Mouse (Mus musculus): ENCODE measurements around the gene Rnls. TPM values are rescaled to one million over a fixed set of nuclear protein-coding genes. Genes with fewer than 3 reads are reported as not detected.

The Rnls gene
- polyA plus RNA-seq, 2 experiments, result 0.22 to 1.2 TPM

- no peak for TF ChIP-seq EP300 (IDR thresholded peaks at IDR 0.05; ENCODE audit: low read depth)
- no peak for TF ChIP-seq CTCF (IDR thresholded peaks at IDR 0.05; ENCODE audit: low read depth)
- H3K4me3 ChIP-seq (ENCODE audit: insufficient read depth in 1 of 2, low read depth in 2 of 2, low read length in 2 of 2), result no peak overlapping the region
- H3K27ac ChIP-seq, result no peak overlapping the region
- H3K9me3 ChIP-seq (ENCODE audit: control insufficient read depth, low read length), result no peaks in the 10 kb centered on the region
- no peaks in the 10 kb centered on the region for H3K4me1 ChIP-seq (replicated peaks; ENCODE audit: control insufficient read depth in 2 of 2, insufficient read depth in 2 of 2, low read length in 1 of 2)
- WGBS (ENCODE audit: insufficient replicate concordance), result 68% methylated on average over 1 of the region's 1 CpGs
- H3K9ac ChIP-seq (replicated peaks), result no peak overlapping the region
- ATAC-seq (ENCODE audit: insufficient read depth), result no peak
- H3K4me2 ChIP-seq (ENCODE audit: low read depth), result no peak overlapping the region
- DNase-seq (ENCODE audit: low read depth in 3 of 3, low spot score in 3 of 3), result no peak
- no peaks in the 10 kb centered on the region for H3K36me3 ChIP-seq (replicated peaks; ENCODE audit: control insufficient read depth, insufficient read depth, low read depth)
- H3K27me3 ChIP-seq (ENCODE audit: control insufficient read depth, insufficient read depth, low read length), result no peaks in the 10 kb centered on the region
Measured at GRCm38 (mm10) chr19:33276421-33276820, 115.7 kb downstream of the Rnls start.

- H3K4me1 ChIP-seq (replicated peaks; ENCODE audit: control insufficient read depth in 2 of 2, insufficient read depth in 2 of 2, low read length in 1 of 2), result no peaks in the 10 kb centered on the region
- H3K4me3 ChIP-seq (ENCODE audit: insufficient read depth in 1 of 2, low read depth in 2 of 2, low read length in 2 of 2), result no peak overlapping the region
- no peaks in the 10 kb centered on the region for H3K27me3 ChIP-seq (ENCODE audit: control insufficient read depth, insufficient read depth, low read length)
- 73% methylated on average over 1 of the region's 1 CpGs for WGBS (ENCODE audit: insufficient replicate concordance)
- TF ChIP-seq CTCF (IDR thresholded peaks at IDR 0.05; ENCODE audit: low read depth) (no peak), EP300 (IDR thresholded peaks at IDR 0.05; ENCODE audit: low read depth) (no peak)
- H3K9ac ChIP-seq (replicated peaks), result no peak overlapping the region
- no peak overlapping the region for H3K27ac ChIP-seq
- no peaks in the 10 kb centered on the region for H3K9me3 ChIP-seq (ENCODE audit: control insufficient read depth, low read length)
- DNase-seq (ENCODE audit: low read depth in 3 of 3, low spot score in 3 of 3), result no peak
- H3K4me2 ChIP-seq (ENCODE audit: low read depth), result no peak overlapping the region
- no peak for ATAC-seq (ENCODE audit: insufficient read depth)
- H3K36me3 ChIP-seq (replicated peaks; ENCODE audit: control insufficient read depth, insufficient read depth, low read depth), result no peaks in the 10 kb centered on the region
Measured at GRCm38 (mm10) chr19:33273676-33274075, 118.4 kb downstream of the Rnls start.

- no peak for ATAC-seq (ENCODE audit: insufficient read depth)
- Histone ChIP-seq H3K9ac (replicated peaks) (no peak overlapping the region), H3K4me3 (ENCODE audit: insufficient read depth in 1 of 2, low read depth in 2 of 2, low read length in 2 of 2) (no peak overlapping the region), H3K36me3 (replicated peaks; ENCODE audit: control insufficient read depth, insufficient read depth, low read depth) (no peaks in the 10 kb centered on the region), H3K9me3 (ENCODE audit: control insufficient read depth, low read length) (no peaks in the 10 kb centered on the region), H3K27ac (no peak overlapping the region), H3K4me2 (ENCODE audit: low read depth) (no peak overlapping the region), H3K4me1 (replicated peaks; ENCODE audit: control insufficient read depth in 2 of 2, insufficient read depth in 2 of 2, low read length in 1 of 2) (no peaks in the 10 kb centered on the region), H3K27me3 (ENCODE audit: control insufficient read depth, insufficient read depth, low read length) (no peaks in the 10 kb centered on the region)
- DNase-seq (ENCODE audit: low read depth in 3 of 3, low spot score in 3 of 3), result no peak
- TF ChIP-seq CTCF (IDR thresholded peaks at IDR 0.05; ENCODE audit: low read depth), result no peak
- TF ChIP-seq EP300 (IDR thresholded peaks at IDR 0.05; ENCODE audit: low read depth), result no peak
- WGBS (ENCODE audit: insufficient replicate concordance), result 34% methylated on average over 2 of the region's 2 CpGs
Measured at GRCm38 (mm10) chr19:33271571-33271970, 120.5 kb downstream of the Rnls start.

GRCm38 (mm10) chr19:33270231-33270630, 121.9 kb downstream of the Rnls start:
- Histone ChIP-seq H3K27me3 (ENCODE audit: control insufficient read depth, insufficient read depth, low read length) (no peaks in the 10 kb centered on the region), H3K4me1 (replicated peaks; ENCODE audit: control insufficient read depth in 2 of 2, insufficient read depth in 2 of 2, low read length in 1 of 2) (no peaks in the 10 kb centered on the region), H3K27ac (no peak overlapping the region), H3K4me2 (ENCODE audit: low read depth) (no peak overlapping the region), H3K9ac (replicated peaks) (no peak overlapping the region), H3K4me3 (ENCODE audit: insufficient read depth in 1 of 2, low read depth in 2 of 2, low read length in 2 of 2) (no peak overlapping the region), H3K9me3 (ENCODE audit: control insufficient read depth, low read length) (no peaks in the 10 kb centered on the region), H3K36me3 (replicated peaks; ENCODE audit: control insufficient read depth, insufficient read depth, low read depth) (no peaks in the 10 kb centered on the region)
- DNase-seq (ENCODE audit: low read depth in 3 of 3, low spot score in 3 of 3) (no peak), ATAC-seq (ENCODE audit: insufficient read depth) (no peak)
- 32% methylated on average over 2 of the region's 2 CpGs for WGBS (ENCODE audit: insufficient replicate concordance)
- TF ChIP-seq CTCF (IDR thresholded peaks at IDR 0.05; ENCODE audit: low read depth) (no peak), EP300 (IDR thresholded peaks at IDR 0.05; ENCODE audit: low read depth) (no peak)

- ATAC-seq (ENCODE audit: insufficient read depth), result no peak
- no peaks in the 10 kb centered on the region for H3K27me3 ChIP-seq (ENCODE audit: control insufficient read depth, insufficient read depth, low read length)
- no peak overlapping the region for H3K27ac ChIP-seq
- WGBS (ENCODE audit: insufficient replicate concordance), result 59% methylated on average over 14 of the region's 14 CpGs
- H3K4me1 ChIP-seq (replicated peaks; ENCODE audit: control insufficient read depth in 2 of 2, insufficient read depth in 2 of 2, low read length in 1 of 2), result 0 out of 4 replicates have a peak, but pooled peaks cover 0 to 2% of the 10 kb centered on the region in 2 experiments
- DNase-seq (ENCODE audit: low read depth in 3 of 3, low spot score in 3 of 3), result peak in 2 of 3 experiments; percentile 1 to 3
- no peaks in the 10 kb centered on the region for H3K9me3 ChIP-seq (ENCODE audit: control insufficient read depth, low read length)
- no peak overlapping the region for H3K9ac ChIP-seq (replicated peaks)
- TF ChIP-seq EP300 (IDR thresholded peaks at IDR 0.05; ENCODE audit: low read depth), result no peak
- TF ChIP-seq CTCF (IDR thresholded peaks at IDR 0.05; ENCODE audit: low read depth), result peak; percentile 89
- no peak overlapping the region for H3K4me2 ChIP-seq (ENCODE audit: low read depth)
- no peaks in the 10 kb centered on the region for H3K36me3 ChIP-seq (replicated peaks; ENCODE audit: control insufficient read depth, insufficient read depth, low read depth)
- no peak overlapping the region for H3K4me3 ChIP-seq (ENCODE audit: insufficient read depth in 1 of 2, low read depth in 2 of 2, low read length in 2 of 2)
Measured at GRCm38 (mm10) chr19:33268044-33268443, 124.1 kb downstream of the Rnls start.
